Mouse (Mus musculus) megakaryocyte, embryonic 14.5 days (primary cell): Measurements from ENCODE around the gene Miga2.

Experiments
- FLI1 ChIP-seq: IDR thresholded peaks from 2 replicates; pipeline ENCODE4 v1.6.1; 2012; ENCODE audit warnings: low read length, inconsistent platforms, mixed read lengths
- GATA1 ChIP-seq: IDR thresholded peaks from 3 replicates; pipeline ENCODE4 v1.6.1; 2012; ENCODE audit warnings: mixed read lengths, low read length, inconsistent platforms, borderline replicate concordance

DNA sequence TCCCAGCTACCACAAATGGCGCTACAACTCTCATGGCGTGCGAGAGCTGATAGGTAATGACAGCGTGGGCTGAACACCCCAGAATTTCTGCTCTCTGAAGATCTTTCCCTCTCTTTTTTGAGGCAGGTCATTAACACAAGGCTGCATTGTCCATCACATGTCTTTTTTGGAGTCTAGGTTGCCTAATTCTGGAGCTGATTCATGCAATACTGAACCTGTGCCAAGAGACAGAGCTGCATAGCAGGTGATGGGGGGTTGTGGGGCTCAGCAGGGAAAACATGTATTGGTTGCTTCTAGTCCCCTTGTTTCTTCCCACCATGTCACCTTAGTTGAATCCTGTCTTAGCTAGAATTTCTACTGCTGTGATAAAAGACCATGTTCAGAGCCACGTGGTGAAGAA is 38.7 kb upstream of the Miga2 start:
- TF ChIP-seq GATA1 (no peak), FLI1 (no peak)
